Mouse (Mus musculus) erythroid progenitor cell, adult 5-6 weeks (primary cell): ENCODE measurements around the gene Dnajb1. TPM values are rescaled to one million over a fixed set of nuclear protein-coding genes. Genes with fewer than 3 reads are reported as not detected.

Source experiments
- ATAC-seq: replicated peaks from 2 replicates; pipeline ENCODE4 v1.8.0; 2016; ENCODE audit warnings: moderate number of reproducible peaks, mild to moderate bottlenecking, moderate TSS enrichment, inconsistent platforms; ENCODE audit not compliant: poor library complexity, low FRiP score, severe bottlenecking
- total RNA-seq, 2 experiments: library from RNA; stranded (forward) in 1 of 2; stranded (reverse) in 1 of 2; fragments of 150-400 nt in 1 of 2; fragments of 186-747, 209-891 nt in 1 of 2; gene quantifications; 2 replicates each; pipeline versions ENCODE4 v1.2.3 to v1.2.4; 2015 to 2017; ENCODE audit warnings: low replicate concordance in 2 of 2

Gene Dnajb1
- total RNA-seq, 2 experiments from 2014 or later = 58.9 to 59.5 TPM

- ATAC-seq = peak; percentile 96
These were observed 44.2 kb downstream of the Dnajb1 start, which contains the start of gene Gipc1 for GRCm38 (mm10) chr8:83652030-83652743. TSS of gene Gipc1 (plus strand) at chr8:83652677.

- no peak for ATAC-seq
These were observed 45.0 kb downstream of the Dnajb1 start for GRCm38 (mm10) chr8:83652744-83653661.

- no peak for ATAC-seq
These were observed 45.6 kb downstream of the Dnajb1 start for GRCm38 (mm10) chr8:83653662-83654017.

GRCm38 (mm10) chr8:83654725-83655124, 46.7 kb downstream of the Dnajb1 start:
- ATAC-seq = no peak

DNA sequence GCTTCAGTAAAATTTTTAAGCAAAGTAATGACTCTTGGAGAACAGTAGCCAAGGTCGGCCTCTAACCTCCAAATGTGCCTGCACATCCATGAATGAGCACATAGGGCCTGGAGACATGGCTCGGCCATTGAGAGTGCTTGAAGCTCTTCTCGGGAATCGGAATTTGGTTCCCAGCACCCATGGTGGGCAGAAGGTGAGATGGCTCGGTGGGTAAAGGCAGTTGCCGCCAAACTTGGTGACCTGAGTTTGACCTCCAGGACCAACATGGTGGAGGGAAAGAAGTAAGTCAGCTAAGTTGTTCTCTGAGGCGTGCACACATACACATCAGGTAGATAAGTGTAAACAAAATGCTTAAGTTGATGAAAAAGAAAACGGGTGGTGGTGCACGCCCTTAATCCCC, 48.0 kb downstream of the Dnajb1 start:
- ATAC-seq = no peak

- ATAC-seq = no peak
These were observed 48.7 kb downstream of the Dnajb1 start for GRCm38 (mm10) chr8:83656484-83657246.

- no peak for ATAC-seq
These were observed 52.6 kb downstream of the Dnajb1 start for GRCm38 (mm10) chr8:83660545-83660944.

DNA sequence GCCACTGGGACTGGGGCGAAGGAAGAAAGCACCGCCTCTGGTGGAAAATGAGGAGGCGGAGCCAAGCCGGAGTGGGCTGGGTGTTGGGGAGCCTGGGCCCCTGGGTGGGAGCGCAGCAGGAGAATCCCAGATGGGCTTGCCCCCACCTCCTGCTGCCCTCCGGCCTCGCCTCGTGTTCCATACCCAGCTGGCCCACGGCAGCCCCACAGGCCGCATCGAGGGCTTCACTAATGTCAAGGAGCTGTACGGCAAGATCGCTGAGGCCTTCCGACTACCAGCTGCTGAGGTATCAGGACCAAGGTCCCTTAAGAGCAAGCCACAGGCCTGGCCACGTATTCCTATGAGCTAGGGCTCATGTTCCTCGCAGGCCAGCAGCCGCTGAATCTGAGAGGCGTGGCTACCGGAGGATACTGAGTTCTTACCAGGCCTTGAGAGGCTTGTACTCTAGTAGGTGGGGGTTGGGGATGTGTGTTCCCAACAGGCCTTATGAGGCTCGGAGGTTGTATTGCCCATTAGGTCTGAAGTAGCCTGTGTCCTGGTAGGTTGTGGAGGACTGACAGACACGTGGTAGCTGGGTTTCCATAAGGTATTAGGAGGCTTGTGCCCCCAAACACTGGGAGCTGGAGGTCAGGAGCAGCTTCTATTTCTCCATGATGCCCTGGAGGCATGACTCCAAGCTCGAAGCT, 53.1 kb downstream of the Dnajb1 start:
- ATAC-seq = no peak

Other genes with a start within 250 kb of the Dnajb1 start
- gene Clgn, start 218.3 kb upstream of the Dnajb1 start, total RNA-seq (2015; ENCODE audit: low replicate concordance) = 5.8 and 8.0 TPM in 2 replicates
- 4.9 and 10.9 TPM in 2 replicates for gene Clgn, start 218.3 kb upstream of the Dnajb1 start, total RNA-seq (2017; ENCODE audit: low replicate concordance)
- gene Scoc, start 149.8 kb upstream of the Dnajb1 start, total RNA-seq (2015; ENCODE audit: low replicate concordance) = 136 and 184 TPM in 2 replicates
- gene Scoc, start 149.8 kb upstream of the Dnajb1 start, total RNA-seq (2017; ENCODE audit: low replicate concordance) = 126 and 141 TPM in 2 replicates
- not detected in 2 replicates for gene Olfr370, start 72.4 kb upstream of the Dnajb1 start, total RNA-seq (2015; ENCODE audit: low replicate concordance)
- gene Olfr370, start 72.4 kb upstream of the Dnajb1 start, total RNA-seq (2017; ENCODE audit: low replicate concordance) = not detected in 2 replicates
- gene Ndufb7, start 41.5 kb upstream of the Dnajb1 start, total RNA-seq (2015; ENCODE audit: low replicate concordance) = 90.1 and 119 TPM in 2 replicates
- gene Ndufb7, start 41.5 kb upstream of the Dnajb1 start, total RNA-seq (2017; ENCODE audit: low replicate concordance) = 75.9 and 125 TPM in 2 replicates
- 292 and 301 TPM in 2 replicates for gene Tecr, start 222 bp upstream of the Dnajb1 start, total RNA-seq (2015; ENCODE audit: low replicate concordance)
- gene Tecr, start 222 bp upstream of the Dnajb1 start, total RNA-seq (2017; ENCODE audit: low replicate concordance) = 92.2 and 190 TPM in 2 replicates
- 2.9 and 5.9 TPM in 2 replicates for gene Gipc1, start 44.5 kb downstream of the Dnajb1 start, total RNA-seq (2015; ENCODE audit: low replicate concordance)
- gene Gipc1, start 44.5 kb downstream of the Dnajb1 start, total RNA-seq (2017; ENCODE audit: low replicate concordance) = 9.3 and 12.5 TPM in 2 replicates
- not detected in 2 replicates for gene Ptger1, start 58.5 kb downstream of the Dnajb1 start, total RNA-seq (2015; ENCODE audit: low replicate concordance)
- 0.13 TPM in 1 of 2 replicates, not detected in the other for gene Ptger1, start 58.5 kb downstream of the Dnajb1 start, total RNA-seq (2017; ENCODE audit: low replicate concordance)
- 12.6 and 25.9 TPM in 2 replicates for gene Pkn1, start 91.0 kb downstream of the Dnajb1 start, total RNA-seq (2015; ENCODE audit: low replicate concordance)
- gene Pkn1, start 91.0 kb downstream of the Dnajb1 start, total RNA-seq (2017; ENCODE audit: low replicate concordance) = 9.2 and 11.0 TPM in 2 replicates
- 86.5 and 90.1 TPM in 2 replicates for gene Ddx39, start 107.0 kb downstream of the Dnajb1 start, total RNA-seq (2015; ENCODE audit: low replicate concordance)
- 47.4 and 93.2 TPM in 2 replicates for gene Ddx39, start 107.0 kb downstream of the Dnajb1 start, total RNA-seq (2017; ENCODE audit: low replicate concordance)
- gene Adgre5, start 133.1 kb downstream of the Dnajb1 start, total RNA-seq (2015; ENCODE audit: low replicate concordance) = 34.8 and 54.8 TPM in 2 replicates
- 28.8 and 29.0 TPM in 2 replicates for gene Adgre5, start 133.1 kb downstream of the Dnajb1 start, total RNA-seq (2017; ENCODE audit: low replicate concordance)